Mouse (Mus musculus) brain, embryonic 14.5 days (tissue): Measurements from ENCODE around the gene Tcerg1l. TPM values are rescaled to one million over a fixed set of nuclear protein-coding genes. Genes with fewer than 3 reads are reported as not detected.

ENCODE experiments used
- DNase-seq: peaks from one replicate; pipeline ENCODE4 v3.0.0-alpha.2; 2011; ENCODE audit warnings: low read depth
- CTCF ChIP-seq: fragments of 200-500 bp; IDR thresholded peaks from 2 replicates; pipeline ENCODE4 v1.5.1; 2012; ENCODE audit warnings: inconsistent platforms, mild to moderate bottlenecking, moderate library complexity, borderline replicate concordance; ENCODE audit not compliant: insufficient read depth, insufficient read length; ENCODE audit errors: extremely low read depth
- POLR2A ChIP-seq: fragments of 200-500 bp; IDR thresholded peaks from 2 replicates; pipeline ENCODE4 v1.6.1; 2012; ENCODE audit warnings: mild to moderate bottlenecking, inconsistent platforms, borderline replicate concordance; ENCODE audit not compliant: poor library complexity, insufficient read depth, insufficient read length, severe bottlenecking; ENCODE audit errors: extremely low read depth
- polyA plus RNA-seq: library from polyadenylated mRNA; depleted of rRNA; stranded (reverse); fragments of >200 nt; gene quantifications from 2 replicates; pipeline ENCODE4 v1.2.3, GENCODE M21; 2012

Gene Tcerg1l
- polyA plus RNA-seq, 1 experiment, result 23.8 TPM

DNA sequence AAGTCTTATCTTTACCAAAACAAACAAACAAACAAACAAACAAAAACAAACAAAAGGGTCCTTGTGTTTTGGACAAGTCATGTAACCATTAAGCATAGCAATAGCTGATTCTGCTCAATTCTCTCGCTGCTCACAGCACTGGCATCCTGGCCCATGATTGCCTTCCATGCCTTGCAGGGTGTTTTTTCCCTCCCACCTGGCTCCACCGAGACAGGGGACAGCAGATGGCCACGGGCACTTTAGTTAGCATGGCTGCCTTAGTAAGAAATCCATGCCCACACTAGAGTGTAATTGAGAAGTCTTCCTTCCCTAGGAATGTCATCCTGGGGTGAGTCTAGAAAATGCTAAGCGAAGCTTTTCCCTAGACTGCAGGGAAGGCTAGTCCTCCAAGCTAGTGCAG lies 59.1 kb downstream of the Tcerg1l start:
- DNase-seq, result no peak
- TF ChIP-seq CTCF, result no peak
- no peak for TF ChIP-seq POLR2A

DNA sequence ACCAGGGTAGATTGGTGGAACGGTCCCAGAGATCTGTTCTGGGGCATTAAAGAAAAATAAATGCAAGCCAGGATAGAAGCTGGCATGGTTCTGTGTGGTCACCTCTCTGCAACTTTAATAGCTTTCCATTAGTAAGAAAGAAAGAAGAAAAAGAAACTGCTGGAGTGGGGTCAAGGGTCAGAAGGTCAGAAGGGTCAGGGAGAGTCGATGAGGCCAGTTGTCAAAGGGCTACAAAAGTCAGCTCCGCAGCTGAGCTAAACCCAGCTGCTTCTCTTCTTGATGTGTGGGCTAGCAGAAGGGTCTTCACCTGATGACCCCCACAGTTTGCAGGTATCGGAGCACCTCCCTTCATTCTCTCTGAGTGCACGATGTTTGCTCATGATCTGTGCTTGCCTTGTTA lies 59.6 kb downstream of the Tcerg1l start:
- TF ChIP-seq CTCF (no peak), POLR2A (no peak)
- DNase-seq, result no peak

DNA sequence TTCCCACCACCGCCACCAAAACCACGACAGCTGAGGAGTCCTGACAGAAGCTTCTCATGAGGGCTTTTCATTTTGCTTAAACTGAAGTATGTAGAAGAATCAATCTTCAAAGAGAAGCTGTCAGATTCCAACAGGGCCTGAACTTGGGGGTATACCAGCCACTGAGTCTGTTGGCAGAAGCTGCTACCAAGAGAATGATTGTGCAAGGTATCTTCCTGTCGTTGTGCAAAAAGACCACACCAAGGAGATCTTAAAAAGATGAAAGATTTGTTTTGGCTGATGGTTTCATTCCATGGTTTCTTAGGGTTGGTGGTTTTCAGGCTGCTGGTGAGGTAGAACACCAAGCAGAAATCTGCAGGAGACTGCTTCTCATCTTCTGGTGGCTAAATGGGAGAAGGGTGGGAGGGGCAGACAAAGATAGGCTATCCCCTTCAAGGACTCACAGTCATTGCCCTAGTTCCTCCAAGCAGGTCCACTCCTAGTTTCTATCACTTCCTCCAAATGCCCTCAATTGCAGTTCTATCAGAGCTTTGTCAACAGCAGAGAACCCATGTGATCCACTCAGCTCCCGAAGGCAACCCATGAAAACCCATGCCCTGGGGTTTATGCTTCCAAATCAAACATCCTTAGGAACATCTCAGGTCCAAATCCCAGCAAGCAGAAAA lies 64.9 kb downstream of the Tcerg1l start:
- TF ChIP-seq CTCF (no peak), POLR2A (no peak)
- DNase-seq, result no peak

DNA sequence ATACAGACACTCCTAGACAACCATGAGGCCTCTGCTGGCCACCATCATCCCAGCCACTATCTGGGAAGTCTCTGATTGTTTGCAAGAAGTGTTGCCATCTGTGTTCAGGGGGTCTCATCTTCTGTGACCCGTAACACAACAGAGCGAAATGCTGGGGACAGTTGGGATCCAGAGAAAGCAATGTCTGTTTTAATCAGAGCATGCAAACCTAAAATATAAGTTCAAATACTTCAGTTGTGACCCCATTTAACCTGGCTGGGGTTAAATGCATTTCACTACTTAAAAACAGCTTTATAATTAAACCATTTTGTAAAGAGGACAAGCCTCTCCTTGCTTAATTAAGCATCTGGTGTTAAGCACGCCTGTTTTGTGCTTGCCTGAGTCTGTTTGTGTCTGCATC lies 66.3 kb downstream of the Tcerg1l start:
- TF ChIP-seq POLR2A (no peak), CTCF (no peak)
- no peak for DNase-seq

DNA sequence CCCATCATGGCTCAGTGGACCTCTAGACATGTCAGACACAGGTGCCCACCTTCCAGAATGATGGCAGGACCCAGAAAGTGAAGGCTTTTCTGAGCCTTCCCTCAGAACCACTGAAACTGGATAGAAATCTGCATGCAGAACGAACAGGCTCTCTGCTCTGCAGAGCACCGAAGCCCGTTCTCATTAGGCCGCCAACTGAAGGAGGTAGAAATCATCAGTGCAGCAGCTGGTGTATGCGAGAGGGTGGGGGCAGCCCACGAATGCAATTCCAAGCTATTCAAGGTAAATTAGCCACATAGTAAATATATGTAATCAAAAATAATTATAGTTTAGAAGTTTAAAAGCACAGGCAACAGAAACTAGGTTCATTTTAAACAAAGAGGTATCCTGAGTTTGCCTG lies 68.9 kb downstream of the Tcerg1l start:
- peak; percentile 76 for DNase-seq
- TF ChIP-seq POLR2A (no peak), CTCF (no peak)

DNA sequence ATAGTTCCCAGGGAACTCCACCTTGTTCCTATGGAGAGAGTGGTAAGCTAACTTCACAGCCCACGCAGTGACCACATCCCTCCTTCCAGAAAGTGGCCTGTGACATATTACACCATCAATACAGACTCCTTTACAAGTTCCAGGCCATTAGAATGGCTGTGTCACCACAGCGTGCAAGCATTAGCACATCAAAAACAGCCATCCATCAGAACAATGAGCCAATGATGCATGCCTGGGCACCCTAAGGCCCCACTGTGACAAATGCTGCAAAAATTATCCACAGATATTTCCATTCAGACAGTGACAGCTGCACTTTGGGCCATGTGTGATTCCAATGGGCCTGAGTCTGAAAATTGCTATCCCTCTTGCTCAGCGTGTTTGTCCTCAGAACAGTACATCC lies 70.8 kb downstream of the Tcerg1l start:
- TF ChIP-seq CTCF, result no peak
- TF ChIP-seq POLR2A, result no peak
- DNase-seq, result peak; percentile 44

DNA sequence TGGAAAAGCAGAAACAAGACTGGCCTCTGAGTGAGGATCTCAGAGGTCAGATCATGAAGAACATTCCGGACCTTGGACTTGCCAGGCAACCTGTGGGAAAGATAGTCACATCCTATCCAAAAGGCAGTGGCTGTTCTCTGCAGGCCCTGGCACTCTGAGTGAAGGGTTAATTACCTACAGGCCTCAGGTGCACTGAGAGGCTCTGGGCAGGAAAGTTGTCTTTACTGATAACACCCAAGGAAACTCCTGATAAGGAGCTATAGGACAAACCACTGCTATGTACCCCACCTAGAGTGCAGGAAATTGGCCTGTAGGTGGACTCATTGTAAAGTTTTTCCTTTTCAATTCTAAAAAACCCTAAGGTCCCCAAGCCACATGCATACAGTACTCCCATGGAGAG lies 83.8 kb downstream of the Tcerg1l start:
- DNase-seq, result no peak
- no peak for TF ChIP-seq CTCF
- TF ChIP-seq POLR2A, result no peak

GRCm38 (mm10) chr7:138306126-138306525 lies 91.4 kb downstream of the Tcerg1l start:
- TF ChIP-seq POLR2A (no peak), CTCF (no peak)
- DNase-seq, result no peak

- no peak for TF ChIP-seq CTCF
- TF ChIP-seq POLR2A, result no peak
Measured at GRCm38 (mm10) chr7:138284790-138285189, 112.7 kb downstream of the Tcerg1l start.

DNA sequence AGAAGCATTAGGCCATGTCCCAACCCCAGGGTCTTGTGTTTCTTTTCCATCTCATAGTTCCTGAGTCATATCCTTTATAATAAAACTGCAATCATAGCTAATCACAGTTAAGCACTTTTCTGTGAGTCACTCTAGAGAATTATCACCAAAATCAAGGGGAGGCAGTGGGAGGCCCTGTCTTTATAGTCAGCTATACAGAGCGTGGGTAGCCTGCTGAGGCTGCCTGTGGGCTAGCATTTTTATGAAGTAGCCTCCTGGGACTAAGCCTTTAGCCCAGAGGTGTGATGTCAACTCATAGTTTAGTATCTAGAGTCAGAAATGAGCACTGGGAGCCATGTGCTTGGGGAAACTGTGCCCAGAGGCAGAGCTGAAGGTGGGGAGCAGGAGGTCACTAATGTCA lies 122.3 kb downstream of the Tcerg1l start:
- TF ChIP-seq POLR2A (no peak), CTCF (no peak)
- no peak for DNase-seq

More at GRCm38 (mm10) chr7:138284790-138285189, 112.7 kb downstream of the Tcerg1l start:
- DNase-seq, result no peak

DNA sequence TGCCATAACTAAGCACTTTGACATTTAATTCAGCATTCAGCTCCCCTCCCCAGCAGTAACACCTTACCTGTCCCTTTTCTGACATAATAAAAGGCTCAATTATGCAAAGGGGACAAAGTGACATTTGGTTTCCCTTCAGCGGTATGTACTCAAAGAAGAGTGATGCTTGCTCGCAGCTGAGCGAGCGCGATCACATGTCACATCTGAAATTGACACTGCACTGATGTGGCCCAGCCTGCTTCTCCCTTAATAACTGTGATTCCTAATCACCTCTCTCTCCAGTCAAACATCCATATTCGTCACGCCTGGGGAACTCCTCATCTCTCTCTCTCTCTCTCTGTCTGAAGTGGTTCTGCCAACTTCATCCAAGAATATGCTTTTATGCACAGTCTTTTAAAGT lies 126.2 kb downstream of the Tcerg1l start:
- no peak for TF ChIP-seq POLR2A
- TF ChIP-seq CTCF, result no peak
- DNase-seq, result peak; percentile 62

DNA sequence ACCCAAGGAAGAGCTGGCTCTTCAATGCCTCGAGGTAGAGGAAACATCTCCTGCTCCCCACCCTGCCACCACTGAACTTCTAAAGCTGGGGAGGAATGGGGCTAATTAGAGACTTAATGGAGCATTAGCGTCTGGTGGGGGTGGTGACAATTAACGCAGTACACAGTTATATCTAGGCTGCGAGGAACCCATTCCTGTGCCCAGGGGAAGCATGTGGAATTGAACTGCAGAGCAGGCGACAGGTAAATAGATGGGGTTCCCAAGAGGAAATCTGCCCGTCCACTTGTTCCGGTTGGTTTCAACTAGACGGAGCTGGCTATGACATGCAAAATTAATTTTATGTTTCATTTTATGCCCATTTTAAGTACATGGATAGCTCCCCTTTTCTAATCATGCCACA lies 128.1 kb downstream of the Tcerg1l start:
- DNase-seq, result no peak
- TF ChIP-seq POLR2A (no peak), CTCF (no peak)

GRCm38 (mm10) chr7:138267976-138268646 lies 129.4 kb downstream of the Tcerg1l start:
- peak; percentile 22 for DNase-seq
- TF ChIP-seq POLR2A (no peak), CTCF (no peak)

- DNase-seq, result peak; percentile 37
- TF ChIP-seq CTCF, result no peak
- no peak for TF ChIP-seq POLR2A
Measured at GRCm38 (mm10) chr7:138248612-138249011, 148.9 kb downstream of the Tcerg1l start.

DNA sequence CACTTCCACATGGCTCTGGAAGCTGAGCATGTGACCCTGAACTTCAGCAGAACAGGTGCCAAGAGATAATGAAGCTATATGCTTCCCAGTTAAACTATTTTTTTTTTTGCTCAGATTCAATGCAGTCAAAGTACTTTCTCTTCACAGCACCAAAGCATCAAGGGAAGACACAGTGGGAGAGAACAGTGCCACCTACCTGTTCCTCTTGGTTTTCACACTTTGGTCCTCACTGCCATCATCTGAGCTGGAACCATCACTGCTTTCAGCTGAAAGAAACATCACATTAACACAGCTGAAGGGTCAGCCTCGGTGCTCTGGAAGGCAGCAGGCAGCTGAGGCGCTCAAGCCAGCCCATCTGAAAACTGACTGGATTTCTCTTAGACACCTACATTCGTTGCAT lies 149.4 kb downstream of the Tcerg1l start:
- DNase-seq, result peak; percentile 55
- TF ChIP-seq CTCF (peak; percentile 49; the same call in 1 of the 2 replicates), POLR2A (no peak)

- TF ChIP-seq POLR2A, result no peak
- TF ChIP-seq CTCF, result no peak
- peak; percentile 39 for DNase-seq
Measured at GRCm38 (mm10) chr7:138246684-138247083, 150.8 kb downstream of the Tcerg1l start.
